ENCODE assay signal across 10 mouse cellular contexts in the genomic region with DNA sequence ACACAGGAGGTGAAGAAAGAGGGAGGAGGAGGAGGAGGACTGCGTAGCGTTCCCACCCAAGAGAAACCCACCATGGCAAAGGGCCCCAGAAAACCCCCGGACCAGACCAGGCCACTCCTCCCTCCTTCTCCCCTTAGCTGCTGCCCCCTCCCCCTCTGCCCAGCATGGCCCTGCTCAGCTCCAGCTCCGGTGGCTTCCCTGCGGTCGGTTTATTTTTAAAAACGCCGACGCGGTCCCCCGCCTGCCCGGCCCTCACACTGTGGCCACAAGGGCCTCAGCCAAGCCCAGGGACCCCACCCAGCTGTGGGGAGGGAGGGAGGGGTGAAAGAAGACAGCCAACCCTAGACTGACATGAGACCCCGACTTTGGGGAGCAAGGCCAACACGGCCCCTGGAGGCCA. TPM values are rescaled to one million over a fixed set of nuclear protein-coding genes. Genes with fewer than 3 reads are reported as not detected.
DNase-seq lines count a peak whose midpoint lies in the region; ATAC-seq and TF ChIP-seq lines count a peak whose summit lies in the region.
"Had no signal": no experiment of that assay in that cellular context is flagged by ENCODE, and none has a peak within 500 bp of the region (broad histone marks: within the 10 kb centered on the region; RNA-seq: fewer than 3 reads in every experiment).

No protein-coding gene starts in this region.

- no peak overlapping the region for H3K9ac ChIP-seq in liver, embryonic 15.5 days

- no peak for ATAC-seq in liver, embryonic 15.5 days (ENCODE audit: insufficient read depth)

- no peaks in the 10 kb centered on the region for H3K36me3 ChIP-seq in liver, embryonic 15.5 days (replicated peaks)

- peaks cover 12% of the 10 kb centered on the region; the same call in 1 of the 2 replicates for H3K4me1 ChIP-seq in liver, embryonic 15.5 days (replicated peaks)

- TF ChIP-seq CTCF in gastrocnemius, adult 2 months (IDR thresholded peaks at IDR 0.05), result no peak

- WGBS in liver, embryonic 15.5 days (ENCODE audit: insufficient replicate concordance), result 6% methylated on average over 14 of the region's 14 CpGs

- peak overlapping the region; percentile 48 for H3K4me2 ChIP-seq in liver, embryonic 15.5 days

- H3K27me3 ChIP-seq in liver, embryonic 15.5 days, result peaks cover 96% of the 10 kb centered on the region

- peak overlapping the region; percentile 78 for H3K27ac ChIP-seq in gastrocnemius, adult 2 months
- H3K27ac ChIP-seq in liver, embryonic 15.5 days (replicated peaks), result no peak overlapping the region

- peak; percentile 69 for DNase-seq in gastrocnemius, adult 2 months
- DNase-seq in gastrocnemius, postnatal 10 days, result no peak
- DNase-seq in testis, postnatal 10 days (ENCODE audit: low spot score), result peak; percentile 57
- no peak for DNase-seq in testis, postnatal 14 days (ENCODE audit: low spot score)
- DNase-seq in thymus, postnatal 25 days, result no peak
- DNase-seq in frontal cortex, postnatal 14 days (ENCODE audit: low spot score in 2 of 2), result no peak
- no peak for DNase-seq in gastrocnemius, postnatal 25 days
- DNase-seq: adrenal gland, postnatal 36 days had no signal

- H3K4me3 ChIP-seq in gastrocnemius, adult 2 months, result peak overlapping the region; percentile 54
- H3K4me3 ChIP-seq in liver, embryonic 15.5 days (replicated peaks), result no peak overlapping the region

- intact Hi-C loops in gastrocnemius, adult 2 months (cut with DNase I), result no loop called here

- no peaks in the 10 kb centered on the region for H3K9me3 ChIP-seq in liver, embryonic 15.5 days (replicated peaks)

RNA-seq across cellular contexts. Expression of gene Sp7, which starts 4.3 kb away (rescaled TPM):
- total RNA-seq in gastrocnemius, adult 2 months (2021), result not detected
- total RNA-seq in gastrocnemius, postnatal 10 days (2021), result 1 to 10 TPM in 1 of 2 experiments, under 1 TPM in 1; 0.14 to 7.4 TPM
- polyA plus RNA-seq in liver, embryonic 15.5 days (2015; fragmentation: Nextera tagmentation; extraction: Ambion mirVana), result not detected in 2 replicates
- not detected for total RNA-seq in gastrocnemius, postnatal 25 days (2021)
- total RNA-seq: monocyte, adult 5-6 weeks had no signal

RNA-seq across cellular contexts. Expression of gene Aaas, which starts 12.1 kb away (rescaled TPM):
- 1 to 10 TPM; 5.7 to 7.8 TPM for total RNA-seq in gastrocnemius, adult 2 months (2021)
- 10 to 100 TPM in 1 of 2 experiments, 1 to 10 TPM in 1; 7.8 to 11.1 TPM for total RNA-seq in gastrocnemius, postnatal 10 days (2021)
- polyA plus RNA-seq in liver, embryonic 15.5 days (2015; fragmentation: Nextera tagmentation; extraction: Ambion mirVana), result 41.7 and 48.3 TPM in 2 replicates
- total RNA-seq in gastrocnemius, postnatal 25 days (2021), result 1 to 10 TPM; 6.0 to 7.5 TPM

RNA-seq across cellular contexts. Expression of gene Myg1, which starts 31.1 kb away (rescaled TPM):
- 10 to 100 TPM; 15.6 to 16.0 TPM for total RNA-seq in gastrocnemius, adult 2 months (2021)
- 10 to 100 TPM; 18.7 to 20.8 TPM for total RNA-seq in gastrocnemius, postnatal 10 days (2021)
- polyA plus RNA-seq in liver, embryonic 15.5 days (2015; fragmentation: Nextera tagmentation; extraction: Ambion mirVana), result 38.1 and 40.1 TPM in 2 replicates
- total RNA-seq in gastrocnemius, postnatal 25 days (2021), result 10 to 100 TPM; 14.0 to 16.2 TPM

RNA-seq across cellular contexts. Expression of gene Pfdn5, which starts 36.7 kb away (rescaled TPM):
- 100 to 1,000 TPM; 232 to 252 TPM for total RNA-seq in gastrocnemius, adult 2 months (2021)
- 100 to 1,000 TPM; 278 to 289 TPM for total RNA-seq in gastrocnemius, postnatal 10 days (2021)
- polyA plus RNA-seq in liver, embryonic 15.5 days (2015; fragmentation: Nextera tagmentation; extraction: Ambion mirVana), result 104 and 114 TPM in 2 replicates
- total RNA-seq in gastrocnemius, postnatal 25 days (2021), result 100 to 1,000 TPM; 189 to 204 TPM

RNA-seq across cellular contexts. Expression of gene Sp1, which starts 43.3 kb away (rescaled TPM):
- 10 to 100 TPM; 23.0 to 25.1 TPM for total RNA-seq in gastrocnemius, adult 2 months (2021)
- total RNA-seq in gastrocnemius, postnatal 10 days (2021), result 10 to 100 TPM; 32.9 to 43.2 TPM
- 3.5 and 3.7 TPM in 2 replicates for polyA plus RNA-seq in liver, embryonic 15.5 days (2015; fragmentation: Nextera tagmentation; extraction: Ambion mirVana)
- 10 to 100 TPM; 15.9 to 20.9 TPM for total RNA-seq in gastrocnemius, postnatal 25 days (2021)

Comparison
In these comparisons a context has a peak if more than half of its experiments do, and no peak if none do; other contexts are left out.
1. DNase-seq: peak in gastrocnemius, adult 2 months (single experiment) and testis, postnatal 10 days (single experiment); none in gastrocnemius, postnatal 10 days (single experiment), testis, postnatal 14 days (single experiment), thymus, postnatal 25 days (single experiment), frontal cortex, postnatal 14 days (0 of 2) and gastrocnemius, postnatal 25 days (single experiment).